Mouse (Mus musculus) erythroblast, embryonic 14.5 days (primary cell): ENCODE measurements around the gene Psip1.

ENCODE experiments used
- GATA1 ChIP-seq: IDR thresholded peaks from 2 replicates; pipeline ENCODE4 v1.6.1; 2012; ENCODE audit warnings: low read length, inconsistent platforms, mixed read lengths
- TAL1 ChIP-seq: IDR thresholded peaks from 3 replicates; pipeline ENCODE4 v1.6.1; 2012; ENCODE audit warnings: low read length, inconsistent platforms, mixed read lengths

- TF ChIP-seq TAL1 (no peak), GATA1 (no peak)
These were observed 21.4 kb downstream of the Psip1 start for GRCm38 (mm10) chr4:83464827-83465226.
